Mouse (Mus musculus) gonadal fat pad, adult 2 months (tissue): ENCODE measurements at regions not wholly inside any gene's neighbourhood (a gene's known extent, or its start where the extent isn't known, plus 50 kb on each side); places are given as distances from the start of the nearest gene placed in this dataset.

Experiments
- DNase-seq: peaks from one replicate; pipeline ENCODE4 v3.0.0-alpha.2; 2012; ENCODE audit warnings: low read depth

- DNase-seq, result peak; percentile 1
Observed at GRCm38 (mm10) chrX:169554359-169554758, 130.6 kb upstream of the Mid1 start.

- DNase-seq, result no peak
Observed at GRCm38 (mm10) chrX:169552851-169553250, 132.1 kb upstream of the Mid1 start.

GRCm38 (mm10) chrX:169544037-169544436, 141.0 kb upstream of the Mid1 start:
- no peak for DNase-seq

- no peak for DNase-seq
Observed at GRCm38 (mm10) chrX:169508229-169508628, 176.8 kb upstream of the Mid1 start.

- DNase-seq, result no peak
Observed at GRCm38 (mm10) chrX:169493577-169493976, 173.4 kb upstream of the Hccs start.

GRCm38 (mm10) chrX:169473518-169473917, 153.3 kb upstream of the Hccs start:
- no peak for DNase-seq

GRCm38 (mm10) chrX:169470715-169471114, 150.5 kb upstream of the Hccs start:
- no peak for DNase-seq

GRCm38 (mm10) chrX:169450159-169450558, 130.0 kb upstream of the Hccs start:
- no peak for DNase-seq

- DNase-seq, result no peak
Observed at GRCm38 (mm10) chrX:169439546-169439945, 119.4 kb upstream of the Hccs start.

GRCm38 (mm10) chrX:169438626-169439025, 118.5 kb upstream of the Hccs start:
- no peak for DNase-seq

- peak; percentile 17 for DNase-seq
Observed at GRCm38 (mm10) chrX:169433903-169434302, 113.7 kb upstream of the Hccs start.

GRCm38 (mm10) chrX:169396825-169397224, 76.7 kb upstream of the Hccs start:
- no peak for DNase-seq

- no peak for DNase-seq
Observed at GRCm38 (mm10) chrX:169386640-169387039, 66.5 kb upstream of the Hccs start.
